ENCODE assay signal across 8 mouse cellular contexts in genomic region chr5:108461082-108462065, GRCm38 (mm10). TPM values are rescaled to one million over a fixed set of nuclear protein-coding genes. Genes with fewer than 3 reads are reported as not detected.
DNase-seq lines count a peak whose midpoint lies in the region; ATAC-seq and TF ChIP-seq lines count a peak whose summit lies in the region.

Gene Pcgf3 (plus strand): TSS chr5:108461232.

- under 1% methylated on average over 50 of the region's 62 CpGs for WGBS in heart, embryonic 13.5 days
- under 1% methylated on average over 53 of the region's 62 CpGs for WGBS in liver, embryonic 12.5 days (ENCODE audit: insufficient replicate concordance)
- under 1% methylated on average over 60 of the region's 62 CpGs for WGBS in stomach, embryonic 15.5 days

- H3ac ChIP-seq in C2C12 (ENCODE audit: control insufficient read depth, insufficient read length, low read depth): peak within 1 kb of the TSS; percentile 88

- H3K9ac ChIP-seq in heart, embryonic 13.5 days: peak within 1 kb of the TSS; percentile 99
- peak within 1 kb of the TSS; percentile 98 for H3K9ac ChIP-seq in liver, embryonic 12.5 days
- peak within 1 kb of the TSS; percentile 98 for H3K9ac ChIP-seq in stomach, embryonic 15.5 days

- peak within 1 kb of the TSS; percentile 99 for H3K4me2 ChIP-seq in heart, embryonic 13.5 days
- peak within 1 kb of the TSS; percentile 88 for H3K4me2 ChIP-seq in liver, embryonic 12.5 days
- peak within 1 kb of the TSS; percentile 85 for H3K4me2 ChIP-seq in stomach, embryonic 15.5 days

- peaks cover 47% of the 10 kb centered on the region for H3K79me3 ChIP-seq in C2C12 (ENCODE audit: low read depth)

- peak; percentile 43; the same call in 1 of the 2 replicates for TF ChIP-seq POLR2A in brain, embryonic 14.5 days (IDR thresholded peaks at IDR 0.05; ENCODE audit: borderline replicate concordance, extremely low read depth, insufficient read depth, insufficient read length, poor library complexity, severe bottlenecking)

- peak; percentile 98 for DNase-seq in brain, embryonic 14.5 days (ENCODE audit: low read depth)
- peak; percentile 99 for DNase-seq in kidney, postnatal 10 days
- DNase-seq in natural killer cell, adult 2 months (ENCODE audit: low spot score in 2 of 2): peak; percentile 97 to 99

- peak; percentile 96 for ATAC-seq in heart, embryonic 13.5 days (ENCODE audit: extremely low read depth, insufficient number of reproducible peaks, low FRiP score, low TSS enrichment)
- ATAC-seq in liver, embryonic 12.5 days: peak; percentile 96
- peak; percentile 98 for ATAC-seq in stomach, embryonic 15.5 days (ENCODE audit: insufficient read depth, low FRiP score, low read depth)

- H3K27me3 ChIP-seq in C2C12 (ENCODE audit: control insufficient read depth, insufficient read depth, insufficient read length): no peaks in the 10 kb centered on the region
- H3K27me3 ChIP-seq in erythroblast, embryonic 14.5 days (ENCODE audit: control insufficient read depth): peaks cover 18% of the 10 kb centered on the region
- peaks cover 17% of the 10 kb centered on the region for H3K27me3 ChIP-seq in heart, embryonic 13.5 days (replicated peaks)
- peaks cover 23% of the 10 kb centered on the region for H3K27me3 ChIP-seq in liver, embryonic 12.5 days (replicated peaks)
- H3K27me3 ChIP-seq in stomach, embryonic 15.5 days (replicated peaks): no peaks in the 10 kb centered on the region

- peak within 1 kb of the TSS; percentile 89 for H3K4me3 ChIP-seq in C2C12 (ENCODE audit: insufficient read depth, poor library complexity, severe bottlenecking)
- H3K4me3 ChIP-seq in erythroblast, embryonic 14.5 days (replicated peaks): peak within 1 kb of the TSS; percentile 93
- H3K4me3 ChIP-seq in heart, embryonic 13.5 days: peak within 1 kb of the TSS; percentile 91
- peak within 1 kb of the TSS; percentile 98 for H3K4me3 ChIP-seq in liver, embryonic 12.5 days
- peak within 1 kb of the TSS; percentile 80 for H3K4me3 ChIP-seq in stomach, embryonic 15.5 days (replicated peaks)

- peak within 1 kb of the TSS; percentile 82 for H3K27ac ChIP-seq in heart, embryonic 13.5 days (replicated peaks)
- peak within 1 kb of the TSS; percentile 88 for H3K27ac ChIP-seq in liver, embryonic 12.5 days
- peak within 1 kb of the TSS; percentile 70 for H3K27ac ChIP-seq in stomach, embryonic 15.5 days

- no peak for TF ChIP-seq CTCF in C2C12 (IDR thresholded peaks at IDR 0.05; ENCODE audit: control insufficient read depth, insufficient read depth, insufficient read length)
- TF ChIP-seq CTCF in brain, embryonic 14.5 days (IDR thresholded peaks at IDR 0.05; ENCODE audit: borderline replicate concordance, extremely low read depth, insufficient read depth, insufficient read length): no peak

- no peaks in the 10 kb centered on the region for H3K9me3 ChIP-seq in erythroblast, embryonic 14.5 days (ENCODE audit: control insufficient read depth, low read length)
- no peaks in the 10 kb centered on the region for H3K9me3 ChIP-seq in heart, embryonic 13.5 days
- H3K9me3 ChIP-seq in liver, embryonic 12.5 days (replicated peaks): no peaks in the 10 kb centered on the region
- H3K9me3 ChIP-seq in stomach, embryonic 15.5 days: no peaks in the 10 kb centered on the region

- H3K79me2 ChIP-seq in C2C12 (ENCODE audit: control insufficient read depth, insufficient read depth): peaks cover 52% of the 10 kb centered on the region

- H3K36me3 ChIP-seq in C2C12 (ENCODE audit: control insufficient read depth, insufficient read depth): no peaks in the 10 kb centered on the region
- H3K36me3 ChIP-seq in erythroblast, embryonic 14.5 days (ENCODE audit: control insufficient read depth): peaks cover 12% of the 10 kb centered on the region
- no peaks in the 10 kb centered on the region for H3K36me3 ChIP-seq in heart, embryonic 13.5 days
- H3K36me3 ChIP-seq in liver, embryonic 12.5 days: no peaks in the 10 kb centered on the region; the same call in 1 of the 2 replicates
- H3K36me3 ChIP-seq in stomach, embryonic 15.5 days: no peaks in the 10 kb centered on the region

- H3K4me1 ChIP-seq in erythroblast, embryonic 14.5 days (ENCODE audit: control insufficient read depth): peaks cover 68% of the 10 kb centered on the region
- H3K4me1 ChIP-seq in heart, embryonic 13.5 days: peaks cover 50% of the 10 kb centered on the region
- H3K4me1 ChIP-seq in liver, embryonic 12.5 days: peaks cover 60% of the 10 kb centered on the region
- H3K4me1 ChIP-seq in stomach, embryonic 15.5 days: peaks cover 20% of the 10 kb centered on the region

TF ChIP-seq in C2C12, 6 proteins besides CTCF, POLR2A, EP300 and RAD21:
- no peak for TF ChIP-seq FOSL1 (IDR thresholded peaks at IDR 0.05; ENCODE audit: insufficient read depth, low read length, poor library complexity, severe bottlenecking)

RNA-seq across cellular contexts. Expression of gene Pcgf3, which starts in this region (rescaled TPM):
- polyA plus RNA-seq in C2C12 (2012; fragmentation: generic; extraction: Trizol): 14.4 TPM
- polyA plus RNA-seq in brain, embryonic 14.5 days (2012; rRNA removed): 35.9 and 48.4 TPM in 2 replicates
- polyA plus RNA-seq in erythroblast, embryonic 14.5 days (2012): 0.36 and 0.60 TPM in 2 replicates
- 15.3 and 17.8 TPM in 2 replicates for polyA plus RNA-seq in heart, embryonic 13.5 days (2015; fragmentation: Nextera tagmentation; extraction: Ambion mirVana)
- 12.6 and 14.8 TPM in 2 replicates for polyA plus RNA-seq in liver, embryonic 12.5 days (2016; fragmentation: Nextera tagmentation; extraction: Ambion mirVana)
- polyA plus RNA-seq in stomach, embryonic 15.5 days (2015; fragmentation: Nextera tagmentation; extraction: Ambion mirVana): 17.7 and 19.1 TPM in 2 replicates

Comparison
In these comparisons a context has a peak if more than half of its experiments do, and no peak if none do; other contexts are left out.
1. Peak in every context shown above with its lines: DNase-seq, ATAC-seq, H3K4me3 ChIP-seq and H3K27ac ChIP-seq.